Mouse (Mus musculus) common myeloid progenitor, adult 5-6 weeks (primary cell): ENCODE results near the gene Tusc2. TPM values are rescaled to one million over a fixed set of nuclear protein-coding genes. Genes with fewer than 3 reads are reported as not detected.
"Not testable (repeated sequence)": the region's sequence is repeated elsewhere in the genome, so short reads cannot be mapped to it uniquely, and the experiment has no call there.

ENCODE experiments used
- ATAC-seq: replicated peaks from 2 replicates; pipeline ENCODE4 v1.8.0; 2016; ENCODE audit warnings: low read depth, mild to moderate bottlenecking, moderate TSS enrichment, inconsistent platforms; ENCODE audit not compliant: poor library complexity, severe bottlenecking
- total RNA-seq: library from RNA; stranded (forward); fragments of 200-1000, 187-1606 nt; gene quantifications from 2 replicates; pipeline ENCODE4 v1.2.3, GENCODE M21; 2017

The Tusc2 gene
- total RNA-seq, 1 experiment from 2014 or later: 11.8 TPM

- no peak for ATAC-seq
Measured at GRCm38 (mm10) chr9:107566041-107566709, 3.1 kb downstream of the Tusc2 start.

DNA sequence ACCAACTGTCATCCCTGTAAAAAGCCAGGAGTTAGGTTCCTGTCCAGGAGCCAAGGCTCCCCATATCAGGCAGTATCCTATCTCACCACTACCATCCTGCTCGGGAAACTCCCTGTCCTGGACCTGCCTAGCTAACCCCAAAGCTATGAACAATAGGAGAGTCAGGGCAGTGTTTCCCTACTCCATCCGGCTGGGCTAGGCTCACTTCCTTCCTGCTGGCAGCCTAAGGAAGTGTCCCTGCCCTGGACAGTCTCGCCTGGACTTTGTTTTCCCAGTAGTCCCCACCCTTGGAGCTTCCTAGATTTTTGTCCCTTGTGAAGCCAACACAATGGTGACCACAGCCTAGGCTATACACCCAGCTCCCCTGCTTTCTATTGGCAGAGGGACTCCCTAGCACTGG, 3.8 kb downstream of the Tusc2 start:
- ATAC-seq: no peak

DNA sequence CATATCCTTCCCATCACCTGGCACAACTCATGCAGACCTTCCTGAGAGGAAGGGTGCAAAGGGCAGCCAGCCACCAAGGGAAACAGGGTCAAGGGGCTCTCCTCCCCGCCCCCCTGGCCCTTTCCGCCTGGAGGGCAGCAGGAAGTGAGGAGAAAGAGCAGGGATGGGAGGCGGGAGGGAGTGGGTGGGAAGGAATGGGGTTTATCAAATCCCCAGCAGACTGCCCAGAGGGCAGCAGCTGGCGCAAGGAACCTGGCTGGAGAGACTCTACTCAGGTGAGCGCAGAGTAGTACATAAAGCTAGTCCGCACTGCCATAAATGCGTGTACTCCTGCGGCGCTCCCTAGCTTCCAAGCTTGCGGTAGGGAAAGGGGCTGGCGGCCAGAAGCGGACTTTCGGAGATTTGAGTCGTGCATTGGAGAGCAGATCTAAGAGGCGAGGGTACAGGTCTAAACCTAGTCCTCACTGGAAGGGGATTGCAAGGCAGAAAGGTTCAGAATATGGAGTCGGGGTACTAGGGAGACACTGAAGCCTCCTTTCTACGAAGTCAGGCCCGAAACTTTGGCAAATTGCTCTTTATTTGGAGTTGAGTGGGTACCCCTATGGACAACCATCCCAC, 4.8 kb downstream of the Tusc2 start, which contains the start of gene Hyal2:
TSS of gene Hyal2 (plus strand) at position 244 of the 618 bp plus-strand sequence.
- no peak for ATAC-seq

DNA sequence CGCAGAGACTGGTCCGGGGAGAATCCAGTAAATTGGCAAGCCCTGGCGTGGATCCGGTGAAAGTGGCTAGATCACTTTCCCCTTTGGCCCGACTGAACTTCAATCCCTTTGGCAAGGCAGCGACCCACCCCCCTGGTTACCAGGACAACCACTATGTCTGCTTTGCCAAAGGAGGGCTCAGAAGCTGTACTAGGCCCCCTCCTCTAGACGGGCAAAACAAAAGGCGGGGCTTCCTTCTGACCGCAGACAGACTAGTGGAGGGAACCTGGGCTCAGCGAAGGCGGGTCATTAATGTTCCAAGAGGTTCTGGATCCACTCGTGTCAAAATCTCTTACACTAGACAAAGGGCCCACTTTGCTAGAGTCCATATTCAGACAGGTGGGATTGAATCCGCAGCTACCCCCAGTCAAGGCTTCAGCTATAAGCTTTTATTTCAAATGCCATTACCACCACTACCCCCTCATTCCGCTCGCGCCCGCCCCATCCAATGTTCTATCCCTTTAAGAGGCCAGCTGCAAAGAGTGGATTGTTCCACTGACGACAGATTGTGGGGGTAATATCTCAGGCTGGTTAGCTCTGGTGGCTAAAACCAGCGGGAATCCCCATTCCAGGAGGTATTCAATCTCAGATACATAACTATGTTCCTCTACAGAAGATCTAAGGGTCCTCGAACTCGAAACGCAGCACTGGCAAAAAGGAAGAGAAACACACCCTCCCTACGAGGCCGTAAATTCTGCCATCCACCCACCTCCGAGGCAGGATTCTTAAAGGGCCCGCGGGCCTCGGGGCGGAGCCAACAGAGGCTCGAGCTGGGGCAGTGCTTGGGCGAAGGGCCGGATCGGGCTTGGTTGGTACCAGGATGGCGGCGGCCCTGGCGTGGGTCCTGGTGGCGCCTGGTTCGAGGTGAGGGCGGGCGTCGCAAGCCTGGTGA, 5.5 kb downstream of the Tusc2 start:
- peak; percentile 75 for ATAC-seq

- ATAC-seq: peak; percentile 10; the same call in 1 of the 2 replicates
Measured at GRCm38 (mm10) chr9:107569270-107569669, 6.2 kb downstream of the Tusc2 start.

DNA sequence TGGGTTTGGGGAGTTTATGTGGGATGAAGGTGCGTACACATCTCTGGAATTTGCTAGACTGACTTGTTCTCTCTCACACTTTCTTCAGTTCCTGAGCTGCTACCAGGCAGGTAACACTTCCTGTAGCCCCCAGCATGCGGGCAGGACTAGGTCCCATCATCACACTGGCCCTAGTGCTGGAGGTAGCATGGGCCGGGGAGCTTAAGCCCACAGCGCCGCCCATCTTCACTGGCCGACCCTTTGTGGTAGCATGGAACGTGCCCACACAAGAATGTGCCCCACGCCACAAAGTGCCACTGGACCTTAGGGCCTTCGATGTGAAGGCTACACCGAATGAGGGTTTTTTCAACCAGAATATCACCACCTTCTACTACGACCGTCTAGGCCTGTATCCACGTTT, 7.0 kb downstream of the Tusc2 start:
- ATAC-seq: no peak

DNA sequence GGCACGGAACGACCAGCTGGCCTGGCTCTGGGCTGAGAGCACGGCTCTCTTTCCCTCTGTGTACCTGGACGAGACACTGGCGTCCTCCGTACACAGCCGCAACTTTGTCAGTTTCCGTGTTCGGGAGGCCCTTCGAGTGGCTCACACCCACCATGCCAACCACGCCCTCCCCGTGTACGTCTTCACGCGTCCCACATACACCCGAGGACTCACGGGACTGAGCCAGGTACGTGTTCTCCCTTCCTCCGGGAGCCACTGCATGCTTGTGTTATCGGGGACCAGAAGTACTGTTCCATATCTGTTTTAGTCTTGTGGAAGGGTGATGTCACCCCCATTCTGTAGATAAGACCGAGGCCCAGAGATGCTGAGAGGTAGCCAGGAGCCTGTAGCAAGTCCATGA, 7.8 kb downstream of the Tusc2 start:
- ATAC-seq: no peak

- ATAC-seq: no peak
Measured at GRCm38 (mm10) chr9:107571534-107572326, 8.7 kb downstream of the Tusc2 start.

- no peak for ATAC-seq
Measured at GRCm38 (mm10) chr9:107572327-107572662, 9.2 kb downstream of the Tusc2 start.

DNA sequence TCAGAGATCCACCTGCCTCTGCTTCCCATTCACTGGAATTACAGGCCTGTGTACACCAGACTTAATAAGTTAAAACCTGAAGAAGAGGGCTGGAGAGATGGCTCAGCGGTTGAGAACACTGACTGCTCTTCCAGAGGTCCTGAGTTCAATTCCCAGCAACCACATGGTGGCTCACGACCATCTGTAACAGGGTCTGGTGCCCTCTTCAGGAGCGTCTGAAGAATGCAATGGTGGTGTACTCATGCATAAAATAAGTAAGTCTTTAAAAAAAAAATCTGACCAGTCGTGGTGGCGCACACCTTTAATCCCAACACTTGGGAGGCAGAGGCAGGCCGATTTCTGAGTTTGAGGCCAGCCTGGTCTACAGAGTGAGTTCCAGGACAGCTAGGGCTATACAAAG, 10.7 kb downstream of the Tusc2 start:
- not testable (repeated sequence) for ATAC-seq

GRCm38 (mm10) chr9:107575579-107576356, 12.7 kb downstream of the Tusc2 start:
- no peak for ATAC-seq

DNA sequence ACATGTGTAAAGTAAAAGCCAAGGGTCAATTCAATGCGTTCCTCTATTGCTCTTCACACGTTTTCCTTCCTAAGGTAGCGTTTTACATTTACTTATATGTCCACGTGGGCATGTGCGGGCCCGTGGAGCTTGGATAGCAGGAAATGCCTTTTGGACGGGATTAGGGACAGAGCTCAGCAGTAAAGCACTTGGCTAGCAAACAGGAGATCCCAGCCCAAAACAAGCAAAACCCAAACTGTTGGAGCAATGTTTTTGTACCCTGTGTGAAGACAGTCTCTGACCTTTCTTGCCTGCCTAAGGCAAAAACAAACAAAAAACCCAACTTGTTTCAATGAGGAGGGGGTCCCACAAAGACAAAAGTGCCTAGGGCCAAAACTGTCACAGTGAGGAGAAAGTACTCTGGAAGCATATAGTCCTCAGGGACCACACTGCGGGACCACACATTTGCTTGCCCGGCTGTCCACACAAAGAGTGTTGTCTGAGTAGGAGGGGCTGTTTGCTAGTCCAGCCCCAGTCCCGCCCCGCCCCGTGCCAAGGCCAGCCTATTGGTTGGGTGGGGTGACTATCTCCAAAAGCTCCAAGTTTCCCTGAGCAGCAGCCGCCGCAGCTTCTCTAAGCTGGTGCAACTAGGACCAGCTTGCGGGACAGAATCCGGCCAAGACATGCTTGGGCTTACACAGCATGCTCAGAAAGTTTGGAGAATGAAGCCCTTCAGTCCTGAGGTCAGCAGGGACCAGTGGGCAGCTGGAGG, 13.5 kb downstream of the Tusc2 start, which contains the start of gene Hyal1:
TSS of gene Hyal1 (plus strand) at position 571 of the 751 bp plus-strand sequence.
- peak; percentile 65 for ATAC-seq

- ATAC-seq: no peak
Measured at GRCm38 (mm10) chr9:107577871-107578270, 14.8 kb downstream of the Tusc2 start.

DNA sequence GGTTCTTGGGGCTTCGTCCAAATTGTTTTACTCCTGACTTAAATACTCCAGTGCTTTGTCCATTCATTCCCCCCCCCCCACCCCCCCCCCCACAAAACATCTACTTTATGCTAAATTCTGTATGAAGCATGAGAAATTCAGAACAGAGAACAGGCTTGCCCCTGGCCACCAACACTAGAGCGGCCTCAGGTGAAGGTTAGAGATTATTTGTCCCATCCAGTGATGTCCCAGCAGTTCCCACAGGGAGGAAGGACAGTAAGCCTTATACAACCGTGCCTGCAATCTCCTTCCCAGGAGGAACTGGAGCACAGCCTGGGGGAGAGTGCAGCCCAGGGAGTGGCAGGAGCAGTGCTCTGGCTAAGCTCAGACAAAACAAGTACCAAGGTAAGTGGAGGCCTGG, 15.5 kb downstream of the Tusc2 start, which contains the start of gene Naa80:
TSS of gene Naa80 (plus strand) at position 301 of the 400 bp plus-strand sequence.
- ATAC-seq: no peak

GRCm38 (mm10) chr9:107579023-107579900, 16.2 kb downstream of the Tusc2 start:
- ATAC-seq: no peak

- ATAC-seq: peak; percentile 77
Measured at GRCm38 (mm10) chr9:107580501-107581317, 17.7 kb downstream of the Tusc2 start, which contains the start of gene Hyal3. Gene Hyal3 (plus strand): TSS chr9:107580818.

DNA sequence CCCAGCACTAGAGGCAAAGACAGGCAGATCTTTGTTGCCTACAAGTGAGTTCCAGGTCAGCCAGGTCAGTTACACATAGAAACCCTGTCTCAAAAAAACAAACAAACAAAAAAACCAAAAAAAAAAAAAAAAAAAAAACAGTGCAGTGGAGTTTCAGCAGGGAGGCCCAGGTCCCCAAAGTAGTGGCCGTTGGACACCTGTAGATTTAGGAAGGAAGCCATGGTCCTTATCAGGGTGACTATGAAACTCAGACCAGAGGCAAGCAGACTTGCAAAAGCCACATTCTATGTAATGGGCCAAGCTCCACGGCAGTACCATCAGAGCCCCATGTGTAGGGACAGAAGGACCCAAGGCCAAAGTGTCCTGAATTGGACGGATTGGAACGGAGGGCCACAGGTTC, 18.5 kb downstream of the Tusc2 start:
- ATAC-seq: no peak
